Mouse (Mus musculus): ENCODE measurements around the gene Adgrf3.

DNA sequence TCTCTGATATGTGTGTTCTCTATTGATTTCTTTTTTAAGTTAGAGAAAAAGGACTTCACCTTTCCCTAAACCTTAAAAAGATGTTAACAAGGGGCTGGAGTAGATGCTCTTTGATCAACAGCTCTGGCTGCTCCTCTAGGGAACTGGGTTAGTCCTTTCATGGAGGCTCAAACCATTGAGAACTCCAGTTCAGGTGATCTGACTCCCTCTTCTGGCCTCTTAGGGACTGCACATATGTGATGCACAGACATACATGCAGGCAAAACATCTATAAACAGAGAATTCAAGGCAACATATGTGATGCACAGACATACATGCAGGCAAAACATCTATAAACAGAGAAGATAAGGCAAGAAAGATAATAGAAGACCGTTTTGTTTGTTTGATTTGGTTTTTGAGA is 13.1 kb downstream of the Adgrf3 start:
- no peak for TF ChIP-seq POLR2A (IDR thresholded peaks at IDR 0.05; ENCODE audit: extremely low read depth, insufficient read depth, low read length)
- TF ChIP-seq CTCF (IDR thresholded peaks at IDR 0.05; ENCODE audit: extremely low read depth, insufficient read depth, low read length): no peak

Measured in cortical plate, adult 2 months (tissue).